Mouse (Mus musculus): ENCODE results near the gene Ebf1. TPM values are rescaled to one million over a fixed set of nuclear protein-coding genes. Genes with fewer than 3 reads are reported as not detected.

Ebf1 gene
- polyA plus RNA-seq, 1 experiment = 1.1 TPM

- no peak overlapping the region for H3K27ac ChIP-seq (ENCODE audit: control insufficient read depth, insufficient read depth, low read depth, low read length)
- H3K36me3 ChIP-seq (ENCODE audit: control insufficient read depth, insufficient read depth, low read length) = no peaks in the 10 kb centered on the region
- peaks cover 6% of the 10 kb centered on the region for H3K4me1 ChIP-seq (ENCODE audit: control insufficient read depth, insufficient read depth, low read length)
- TF ChIP-seq POLR2A (IDR thresholded peaks at IDR 0.05; ENCODE audit: control insufficient read depth, low read depth, low read length) = no peak
- H3K4me3 ChIP-seq (ENCODE audit: control insufficient read depth, low read depth, low read length) = peak overlapping the region; percentile 22
- no peaks in the 10 kb centered on the region for H3K27me3 ChIP-seq (ENCODE audit: control insufficient read depth, insufficient read depth, low read length)
Measured at GRCm38 (mm10) chr11:44761128-44761996, 144.2 kb downstream of the Ebf1 start.

DNA sequence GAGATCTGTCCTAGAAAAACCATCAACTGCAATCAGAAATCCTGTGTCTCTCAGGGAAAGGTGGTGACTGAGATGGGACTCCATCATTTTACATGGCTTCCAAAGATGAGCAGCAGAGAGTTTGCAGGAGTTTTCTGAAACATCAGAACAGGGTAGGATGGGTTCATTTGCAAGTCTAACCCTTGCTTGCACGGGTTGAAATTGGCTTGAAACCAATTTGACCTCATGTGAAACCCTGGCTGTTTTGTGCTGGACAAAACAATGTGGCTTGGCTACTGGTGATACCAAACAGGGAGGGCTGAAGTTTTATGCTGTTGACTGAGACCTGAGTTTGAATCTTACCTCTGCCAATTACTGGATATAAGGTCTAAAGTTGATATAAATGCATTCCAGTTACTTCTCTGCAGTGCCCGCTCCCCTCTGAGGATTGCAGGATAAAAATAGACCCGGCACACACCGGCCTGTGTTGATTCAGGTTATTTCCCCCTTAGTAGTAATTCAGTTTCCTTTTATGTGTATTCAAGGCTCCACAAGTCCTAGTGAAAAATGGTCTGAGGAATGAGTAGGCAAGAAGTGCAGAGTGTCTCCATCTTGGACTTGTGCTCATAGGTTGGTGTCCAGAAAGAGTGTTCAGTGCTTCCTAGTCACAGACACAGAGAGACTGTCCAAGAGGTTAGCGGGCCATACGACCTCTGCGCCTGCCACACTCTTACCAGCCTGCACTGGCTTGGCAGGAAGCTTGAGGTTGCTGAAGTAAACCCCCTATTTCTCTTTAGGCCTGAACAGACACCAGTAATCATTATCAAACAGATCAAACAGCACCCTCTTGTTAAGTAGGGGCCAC is 147.1 kb downstream of the Ebf1 start:
- peaks cover 6% of the 10 kb centered on the region for H3K4me1 ChIP-seq (ENCODE audit: control insufficient read depth, insufficient read depth, low read length)
- no peaks in the 10 kb centered on the region for H3K27me3 ChIP-seq (ENCODE audit: control insufficient read depth, insufficient read depth, low read length)
- TF ChIP-seq CTCF (IDR thresholded peaks at IDR 0.05; ENCODE audit: control insufficient read depth, insufficient read depth, insufficient replicate concordance, low read depth, low read length) (no peak), POLR2A (IDR thresholded peaks at IDR 0.05; ENCODE audit: control insufficient read depth, low read depth, low read length) (no peak)
- H3K4me3 ChIP-seq (ENCODE audit: control insufficient read depth, low read depth, low read length) = no peak overlapping the region
- H3K36me3 ChIP-seq (ENCODE audit: control insufficient read depth, insufficient read depth, low read length) = no peaks in the 10 kb centered on the region
- no peak overlapping the region for H3K27ac ChIP-seq (ENCODE audit: control insufficient read depth, insufficient read depth, low read depth, low read length)

- no peak for TF ChIP-seq CTCF (IDR thresholded peaks at IDR 0.05; ENCODE audit: control insufficient read depth, insufficient read depth, insufficient replicate concordance, low read depth, low read length)
- TF ChIP-seq POLR2A (IDR thresholded peaks at IDR 0.05; ENCODE audit: control insufficient read depth, low read depth, low read length) = no peak
- H3K4me3 ChIP-seq (ENCODE audit: control insufficient read depth, low read depth, low read length) = no peak overlapping the region
- H3K36me3 ChIP-seq (ENCODE audit: control insufficient read depth, insufficient read depth, low read length) = no peaks in the 10 kb centered on the region
- H3K4me1 ChIP-seq (ENCODE audit: control insufficient read depth, insufficient read depth, low read length) = peaks cover 6% of the 10 kb centered on the region
- H3K27me3 ChIP-seq (ENCODE audit: control insufficient read depth, insufficient read depth, low read length) = no peaks in the 10 kb centered on the region
- H3K27ac ChIP-seq (ENCODE audit: control insufficient read depth, insufficient read depth, low read depth, low read length) = no peak overlapping the region
Measured at GRCm38 (mm10) chr11:44764988-44765387, 147.9 kb downstream of the Ebf1 start.

DNA sequence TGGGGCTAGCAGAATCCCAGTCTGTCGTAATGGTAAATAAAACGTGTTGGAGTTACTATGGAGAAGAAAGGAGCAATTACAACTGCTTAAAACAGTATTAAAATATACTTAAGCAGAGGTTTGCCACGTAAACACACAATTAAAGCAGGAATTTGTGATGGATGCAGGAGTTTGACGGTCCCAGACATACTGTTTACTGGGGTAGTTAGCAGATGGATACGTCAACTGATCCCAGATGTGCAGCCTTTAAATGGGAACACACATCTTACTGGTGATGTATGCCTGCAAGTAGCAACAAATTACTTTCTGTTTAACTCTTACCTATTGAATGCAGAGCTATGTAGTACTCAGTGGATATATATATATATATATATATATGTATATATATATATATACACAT is 149.1 kb downstream of the Ebf1 start:
- no peak overlapping the region for H3K27ac ChIP-seq (ENCODE audit: control insufficient read depth, insufficient read depth, low read depth, low read length)
- H3K4me3 ChIP-seq (ENCODE audit: control insufficient read depth, low read depth, low read length) = no peak overlapping the region
- no peak for TF ChIP-seq CTCF (IDR thresholded peaks at IDR 0.05; ENCODE audit: control insufficient read depth, insufficient read depth, insufficient replicate concordance, low read depth, low read length)
- TF ChIP-seq POLR2A (IDR thresholded peaks at IDR 0.05; ENCODE audit: control insufficient read depth, low read depth, low read length) = no peak
- peaks cover 4% of the 10 kb centered on the region for H3K4me1 ChIP-seq (ENCODE audit: control insufficient read depth, insufficient read depth, low read length)
- no peaks in the 10 kb centered on the region for H3K36me3 ChIP-seq (ENCODE audit: control insufficient read depth, insufficient read depth, low read length)
- no peaks in the 10 kb centered on the region for H3K27me3 ChIP-seq (ENCODE audit: control insufficient read depth, insufficient read depth, low read length)

DNA sequence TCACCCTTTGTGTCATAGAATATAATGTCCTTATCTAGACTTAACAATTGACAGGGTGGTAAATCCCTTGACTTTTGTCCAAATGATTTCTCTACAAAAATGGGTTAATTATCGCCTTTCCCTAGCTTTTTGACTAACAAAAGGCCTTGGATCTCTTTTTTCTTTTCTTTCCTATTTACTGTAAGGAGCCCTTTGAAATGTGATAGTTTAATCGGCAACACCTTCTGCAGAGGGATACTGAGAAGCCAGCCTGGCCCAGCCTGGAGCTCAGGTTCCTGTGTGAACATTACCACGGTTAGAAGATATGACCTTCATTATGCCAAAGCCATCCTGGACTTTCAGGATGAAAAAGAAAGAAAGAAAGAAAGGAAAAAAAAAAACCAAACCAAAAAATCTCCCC is 150.2 kb downstream of the Ebf1 start:
- H3K36me3 ChIP-seq (ENCODE audit: control insufficient read depth, insufficient read depth, low read length) = no peaks in the 10 kb centered on the region
- no peaks in the 10 kb centered on the region for H3K27me3 ChIP-seq (ENCODE audit: control insufficient read depth, insufficient read depth, low read length)
- TF ChIP-seq CTCF (IDR thresholded peaks at IDR 0.05; ENCODE audit: control insufficient read depth, insufficient read depth, insufficient replicate concordance, low read depth, low read length) (no peak), POLR2A (IDR thresholded peaks at IDR 0.05; ENCODE audit: control insufficient read depth, low read depth, low read length) (no peak)
- H3K4me3 ChIP-seq (ENCODE audit: control insufficient read depth, low read depth, low read length) = no peak overlapping the region
- no peak overlapping the region for H3K27ac ChIP-seq (ENCODE audit: control insufficient read depth, insufficient read depth, low read depth, low read length)
- no peaks in the 10 kb centered on the region for H3K4me1 ChIP-seq (ENCODE audit: control insufficient read depth, insufficient read depth, low read length)

DNA sequence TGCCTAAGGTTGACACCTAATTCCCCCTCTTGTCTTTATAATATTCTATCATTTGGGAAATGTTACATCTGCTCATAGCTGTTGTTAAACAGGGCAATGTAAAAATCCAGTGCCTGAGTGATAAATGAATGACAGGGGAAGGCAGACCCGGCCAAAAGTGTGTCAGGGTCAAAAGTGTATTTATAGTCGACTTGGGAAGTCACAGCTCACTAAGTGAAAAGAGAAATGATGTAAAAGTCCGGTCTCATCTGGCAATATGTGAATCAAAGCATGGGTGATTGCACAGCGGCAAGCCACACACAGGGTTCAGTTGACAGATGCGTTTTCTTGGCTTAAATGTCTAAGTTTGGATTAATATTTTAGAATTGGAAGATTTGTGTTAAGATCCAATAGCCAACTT is 151.2 kb downstream of the Ebf1 start:
- H3K27ac ChIP-seq (ENCODE audit: control insufficient read depth, insufficient read depth, low read depth, low read length) = no peak overlapping the region
- H3K36me3 ChIP-seq (ENCODE audit: control insufficient read depth, insufficient read depth, low read length) = no peaks in the 10 kb centered on the region
- H3K27me3 ChIP-seq (ENCODE audit: control insufficient read depth, insufficient read depth, low read length) = no peaks in the 10 kb centered on the region
- H3K4me1 ChIP-seq (ENCODE audit: control insufficient read depth, insufficient read depth, low read length) = no peaks in the 10 kb centered on the region
- no peak overlapping the region for H3K4me3 ChIP-seq (ENCODE audit: control insufficient read depth, low read depth, low read length)
- TF ChIP-seq POLR2A (IDR thresholded peaks at IDR 0.05; ENCODE audit: control insufficient read depth, low read depth, low read length) = no peak
- TF ChIP-seq CTCF (IDR thresholded peaks at IDR 0.05; ENCODE audit: control insufficient read depth, insufficient read depth, insufficient replicate concordance, low read depth, low read length) = no peak

DNA sequence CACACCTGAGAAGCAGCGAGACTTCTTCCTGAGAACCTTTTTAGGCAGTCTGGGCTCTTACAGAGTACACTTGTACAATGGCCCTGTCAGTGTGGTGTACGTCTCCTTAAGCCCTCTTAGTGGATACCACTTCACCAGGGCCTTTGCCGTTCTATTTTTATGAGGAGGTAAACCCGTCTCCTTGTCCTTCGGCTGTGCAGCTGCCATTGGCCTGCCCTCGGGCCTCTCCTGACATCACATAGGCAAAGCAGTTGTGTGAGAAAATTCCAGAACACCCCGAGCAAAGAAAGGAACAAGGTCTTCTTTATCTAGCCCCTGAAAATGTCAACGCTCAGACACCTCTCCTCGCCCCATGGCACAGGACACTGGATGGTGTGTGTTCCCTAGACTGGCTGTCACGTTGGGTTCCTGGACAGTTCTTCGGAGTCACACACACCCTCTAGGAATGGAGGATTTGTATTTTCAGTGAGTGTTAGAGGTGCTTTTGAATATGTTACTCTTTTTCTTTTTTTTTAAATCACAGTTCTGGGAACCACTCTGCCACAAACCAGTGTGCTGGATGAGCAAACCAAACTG is 154.0 kb downstream of the Ebf1 start:
- no peak overlapping the region for H3K4me3 ChIP-seq (ENCODE audit: control insufficient read depth, low read depth, low read length)
- no peak for TF ChIP-seq CTCF (IDR thresholded peaks at IDR 0.05; ENCODE audit: control insufficient read depth, insufficient read depth, insufficient replicate concordance, low read depth, low read length)
- no peak for TF ChIP-seq POLR2A (IDR thresholded peaks at IDR 0.05; ENCODE audit: control insufficient read depth, low read depth, low read length)
- no peaks in the 10 kb centered on the region for H3K4me1 ChIP-seq (ENCODE audit: control insufficient read depth, insufficient read depth, low read length)
- H3K36me3 ChIP-seq (ENCODE audit: control insufficient read depth, insufficient read depth, low read length) = no peaks in the 10 kb centered on the region
- no peak overlapping the region for H3K27ac ChIP-seq (ENCODE audit: control insufficient read depth, insufficient read depth, low read depth, low read length)
- no peaks in the 10 kb centered on the region for H3K27me3 ChIP-seq (ENCODE audit: control insufficient read depth, insufficient read depth, low read length)
